Mouse (Mus musculus): Measurements from ENCODE around the gene Lsm14a. TPM values are rescaled to one million over a fixed set of nuclear protein-coding genes. Genes with fewer than 3 reads are reported as not detected.
"Not testable (repeated sequence)": the region's sequence is repeated elsewhere in the genome, so short reads cannot be mapped to it uniquely, and the experiment has no call there.

Lsm14a gene
- polyA plus RNA-seq, 1 experiment, result 55.9 TPM

DNA sequence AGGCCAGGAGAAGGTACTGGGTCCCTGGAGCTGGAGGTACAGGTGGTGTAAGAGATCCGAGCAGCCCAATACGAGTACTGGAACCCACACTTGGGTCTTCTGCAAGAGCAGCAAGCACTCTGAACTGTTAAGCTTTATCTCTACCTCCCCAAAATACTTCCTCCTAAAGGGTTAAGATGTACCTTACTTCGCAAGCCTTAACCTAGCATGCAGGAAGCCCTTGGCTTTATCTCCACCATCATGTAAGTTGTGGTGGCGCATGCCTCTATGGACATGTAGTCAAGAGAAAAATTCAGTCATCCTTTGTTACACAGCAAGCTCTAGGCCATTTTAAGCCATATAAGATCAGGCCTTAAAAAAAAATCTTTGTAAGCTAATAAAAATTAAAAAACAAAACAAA lies 46.6 kb downstream of the Lsm14a start:
- Histone ChIP-seq H3K27ac (ENCODE audit: insufficient read depth, low read length) (no peak overlapping the region), H3K4me3 (ENCODE audit: insufficient read depth, low read length) (no peak overlapping the region), H3K4me1 (ENCODE audit: control insufficient read depth, insufficient read depth, low read length) (no peaks in the 10 kb centered on the region; the same call in 1 of the 2 replicates)
- TF ChIP-seq CTCF (IDR thresholded peaks at IDR 0.05; ENCODE audit: extremely low read depth, insufficient read depth, low read length) (no peak), POLR2A (IDR thresholded peaks at IDR 0.05; ENCODE audit: extremely low read depth, insufficient read depth, low read length) (no peak)

DNA sequence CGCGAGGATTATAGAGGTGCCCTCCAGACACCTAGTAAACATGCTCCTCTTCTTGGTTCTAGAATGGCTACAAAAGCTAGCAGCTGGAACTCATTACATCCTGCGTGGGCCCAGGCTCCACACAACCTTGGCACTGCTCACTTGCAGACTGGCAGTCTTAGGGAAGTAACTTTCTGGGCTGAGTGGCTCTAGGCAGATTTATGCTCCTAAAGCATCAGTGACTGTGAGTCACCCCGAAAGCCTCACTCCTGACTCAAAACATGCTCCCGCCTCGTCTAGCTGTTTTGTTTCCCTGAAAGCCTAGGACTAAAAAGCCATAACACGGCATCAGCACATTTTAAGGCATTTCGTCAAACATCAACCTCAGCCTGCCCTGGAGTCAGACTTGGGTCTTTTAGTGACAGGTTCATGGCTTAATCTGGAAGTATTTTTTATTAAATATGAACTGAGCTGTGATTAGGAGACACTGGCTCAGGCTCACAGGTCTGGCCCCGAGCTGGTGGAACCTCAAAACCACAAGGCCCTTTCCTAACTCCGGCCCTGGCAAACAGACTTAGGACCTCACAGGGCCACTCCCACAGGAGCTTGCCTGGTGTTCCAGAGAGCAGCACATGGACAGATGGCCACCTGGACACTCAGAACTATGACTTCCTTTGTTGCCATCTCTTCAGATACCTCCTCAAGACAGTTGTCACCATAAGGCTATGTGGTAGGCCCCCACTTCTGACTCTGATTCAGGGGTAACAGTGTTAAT lies 50.9 kb downstream of the Lsm14a start:
- Histone ChIP-seq H3K27ac (ENCODE audit: insufficient read depth, low read length) (no peak overlapping the region), H3K4me1 (ENCODE audit: control insufficient read depth, insufficient read depth, low read length) (no peaks in the 10 kb centered on the region), H3K4me3 (ENCODE audit: insufficient read depth, low read length) (no peak overlapping the region)
- TF ChIP-seq POLR2A (IDR thresholded peaks at IDR 0.05; ENCODE audit: extremely low read depth, insufficient read depth, low read length), result no peak
- TF ChIP-seq CTCF (IDR thresholded peaks at IDR 0.05; ENCODE audit: extremely low read depth, insufficient read depth, low read length), result no peak

DNA sequence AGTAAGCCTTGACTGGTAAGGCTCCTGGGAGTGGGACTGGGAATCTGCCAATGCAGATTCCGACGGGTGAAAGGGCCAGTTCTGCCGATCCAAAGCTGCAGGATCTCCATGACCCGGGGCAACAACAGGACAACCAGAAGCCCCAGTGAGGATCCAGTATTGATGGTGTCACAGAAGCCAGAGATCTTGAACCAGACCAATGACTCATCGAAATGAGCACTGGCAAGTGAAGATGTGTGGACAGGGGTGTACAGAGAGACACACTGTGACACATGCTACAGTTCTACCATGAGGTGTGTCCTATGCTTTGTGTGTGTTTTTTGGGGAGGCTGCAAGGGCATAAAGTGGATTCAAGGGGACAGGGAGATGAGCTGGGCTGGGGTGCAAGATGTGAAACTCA lies 52.3 kb downstream of the Lsm14a start:
- TF ChIP-seq POLR2A (IDR thresholded peaks at IDR 0.05; ENCODE audit: extremely low read depth, insufficient read depth, low read length) (no peak), CTCF (IDR thresholded peaks at IDR 0.05; ENCODE audit: extremely low read depth, insufficient read depth, low read length) (no peak)
- H3K27ac ChIP-seq (ENCODE audit: insufficient read depth, low read length), result no peak overlapping the region
- H3K4me1 ChIP-seq (ENCODE audit: control insufficient read depth, insufficient read depth, low read length), result no peaks in the 10 kb centered on the region
- H3K4me3 ChIP-seq (ENCODE audit: insufficient read depth, low read length), result no peak overlapping the region

DNA sequence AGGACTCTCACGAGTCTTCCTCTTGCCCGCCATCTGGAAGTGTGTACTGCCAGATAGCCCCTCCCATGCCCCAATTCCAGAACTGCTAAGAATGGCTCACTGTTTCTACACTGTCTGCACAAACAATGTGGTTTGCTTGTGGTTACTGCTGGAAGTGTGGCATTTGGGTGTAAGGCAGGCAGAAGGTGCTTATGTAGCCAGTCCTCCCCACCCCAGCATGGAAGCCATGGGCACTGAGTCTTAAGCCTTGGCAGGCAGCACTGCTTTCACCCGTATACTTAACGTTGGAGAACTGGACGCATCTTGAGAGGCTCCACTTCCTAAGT lies 54.0 kb downstream of the Lsm14a start:
- Histone ChIP-seq H3K27ac (ENCODE audit: insufficient read depth, low read length) (no peak overlapping the region), H3K4me1 (ENCODE audit: control insufficient read depth, insufficient read depth, low read length) (no peaks in the 10 kb centered on the region), H3K4me3 (ENCODE audit: insufficient read depth, low read length) (no peak overlapping the region)
- TF ChIP-seq CTCF (IDR thresholded peaks at IDR 0.05; ENCODE audit: extremely low read depth, insufficient read depth, low read length) (no peak), POLR2A (IDR thresholded peaks at IDR 0.05; ENCODE audit: extremely low read depth, insufficient read depth, low read length) (no peak)

DNA sequence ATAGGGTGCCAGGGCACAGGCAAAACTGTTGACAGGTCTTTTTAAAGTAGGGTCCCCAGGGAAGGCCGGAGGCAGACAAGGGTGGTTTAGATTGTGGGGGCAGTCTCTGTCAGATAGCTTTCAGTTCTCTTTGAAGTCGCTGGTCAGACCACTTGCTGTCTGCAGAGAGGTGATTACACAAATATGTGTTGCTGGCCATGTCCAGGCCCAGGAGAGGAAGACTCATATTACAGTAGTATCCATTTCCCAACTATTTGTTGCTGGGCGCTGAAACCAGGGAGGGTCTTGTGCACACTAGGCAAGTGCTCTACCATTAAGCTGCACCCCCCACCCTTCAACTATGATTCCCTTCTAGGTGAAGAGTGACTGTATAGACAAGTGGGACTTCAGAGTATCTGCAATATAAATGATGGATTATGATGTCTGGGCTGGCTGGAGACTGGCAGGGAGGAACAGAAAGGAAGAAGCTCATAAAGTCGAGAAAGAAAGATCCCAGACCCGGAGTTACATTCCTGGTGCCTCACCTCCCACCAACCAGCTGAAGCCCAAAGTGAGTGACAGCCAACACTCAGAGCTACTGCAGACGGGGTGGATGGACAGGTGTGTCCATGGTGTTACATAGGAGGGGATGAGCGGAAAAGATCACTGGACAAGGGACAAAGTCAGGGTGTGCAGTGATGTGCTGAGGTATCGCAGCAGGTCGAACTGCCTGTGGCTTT lies 54.5 kb downstream of the Lsm14a start:
- Histone ChIP-seq H3K4me3 (ENCODE audit: insufficient read depth, low read length) (no peak overlapping the region), H3K4me1 (ENCODE audit: control insufficient read depth, insufficient read depth, low read length) (no peaks in the 10 kb centered on the region), H3K27ac (ENCODE audit: insufficient read depth, low read length) (no peak overlapping the region)
- TF ChIP-seq POLR2A (IDR thresholded peaks at IDR 0.05; ENCODE audit: extremely low read depth, insufficient read depth, low read length) (no peak), CTCF (IDR thresholded peaks at IDR 0.05; ENCODE audit: extremely low read depth, insufficient read depth, low read length) (no peak)

DNA sequence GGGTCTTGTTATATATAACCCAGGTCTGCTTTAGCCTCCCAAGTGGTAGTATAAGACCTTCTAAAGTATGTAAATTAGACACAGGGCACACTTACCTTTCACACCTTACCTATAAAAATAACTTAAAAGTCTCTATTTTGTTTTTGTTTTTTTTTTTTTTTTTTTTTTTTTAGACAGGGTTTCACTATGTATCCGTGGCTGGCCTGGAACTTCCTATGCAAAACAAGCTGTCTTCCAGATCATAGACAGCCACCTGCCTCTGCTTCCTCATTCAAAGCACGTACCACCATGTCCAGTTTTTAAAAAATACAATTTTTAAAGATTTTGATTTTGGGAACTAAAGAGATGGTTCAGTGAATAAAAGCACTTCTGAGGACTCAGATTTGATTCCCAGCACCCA lies 55.8 kb downstream of the Lsm14a start:
- no peak overlapping the region for H3K4me3 ChIP-seq (ENCODE audit: insufficient read depth, low read length)
- no peak overlapping the region for H3K27ac ChIP-seq (ENCODE audit: insufficient read depth, low read length)
- H3K4me1 ChIP-seq (ENCODE audit: control insufficient read depth, insufficient read depth, low read length), result no peaks in the 10 kb centered on the region
- TF ChIP-seq POLR2A (IDR thresholded peaks at IDR 0.05; ENCODE audit: extremely low read depth, insufficient read depth, low read length) (no peak), CTCF (IDR thresholded peaks at IDR 0.05; ENCODE audit: extremely low read depth, insufficient read depth, low read length) (no peak)

DNA sequence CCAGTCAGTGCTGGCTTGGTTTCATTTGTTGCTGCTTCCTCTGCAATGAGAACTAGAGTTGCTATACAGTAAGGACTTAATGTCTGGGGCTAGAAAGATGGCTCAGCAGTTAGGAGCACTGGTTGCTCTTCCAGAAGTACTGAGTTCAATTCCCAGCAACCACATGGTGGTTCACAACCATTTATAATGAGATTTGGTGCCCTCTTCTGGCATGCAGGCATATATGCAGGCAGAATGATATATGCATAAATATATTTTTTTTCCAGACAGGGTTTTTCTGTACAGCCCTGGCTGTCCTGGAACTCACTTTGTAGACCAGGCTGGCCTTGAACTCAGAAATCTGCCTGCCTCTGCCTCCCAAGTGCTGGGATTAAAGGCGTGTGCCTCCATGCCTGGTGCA lies 56.6 kb downstream of the Lsm14a start:
- H3K4me3 ChIP-seq (ENCODE audit: insufficient read depth, low read length); H3K27ac ChIP-seq (ENCODE audit: insufficient read depth, low read length); H3K4me1 ChIP-seq (ENCODE audit: control insufficient read depth, insufficient read depth, low read length): not testable (repeated sequence)

DNA sequence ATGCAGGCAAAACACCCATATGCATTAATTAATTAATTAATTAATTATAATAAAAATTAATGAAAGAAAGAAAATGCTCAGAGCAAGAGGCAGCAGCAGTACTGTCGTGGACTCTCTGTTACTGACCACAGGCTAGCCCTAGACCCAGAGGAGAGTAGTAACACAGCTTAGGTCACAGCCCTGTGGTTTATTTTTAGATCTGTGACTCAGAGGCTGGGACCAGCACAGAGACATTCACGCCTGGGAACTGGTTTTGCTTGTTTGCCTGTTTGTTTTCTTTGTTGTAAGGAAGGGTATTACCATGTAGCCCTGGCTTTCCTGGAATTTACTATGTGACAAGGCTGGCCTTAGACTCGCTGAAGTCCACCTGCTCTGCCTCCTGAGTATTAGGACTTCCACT lies 65.6 kb downstream of the Lsm14a start:
- TF ChIP-seq CTCF (IDR thresholded peaks at IDR 0.05; ENCODE audit: extremely low read depth, insufficient read depth, low read length) (no peak), POLR2A (IDR thresholded peaks at IDR 0.05; ENCODE audit: extremely low read depth, insufficient read depth, low read length) (no peak)
- H3K27ac ChIP-seq (ENCODE audit: insufficient read depth, low read length), result 0 out of 2 replicates have a peak overlapping the region, but pooled peaks have one; percentile 8
- H3K4me3 ChIP-seq (ENCODE audit: insufficient read depth, low read length), result no peak overlapping the region
- H3K4me1 ChIP-seq (ENCODE audit: control insufficient read depth, insufficient read depth, low read length), result no peaks in the 10 kb centered on the region

DNA sequence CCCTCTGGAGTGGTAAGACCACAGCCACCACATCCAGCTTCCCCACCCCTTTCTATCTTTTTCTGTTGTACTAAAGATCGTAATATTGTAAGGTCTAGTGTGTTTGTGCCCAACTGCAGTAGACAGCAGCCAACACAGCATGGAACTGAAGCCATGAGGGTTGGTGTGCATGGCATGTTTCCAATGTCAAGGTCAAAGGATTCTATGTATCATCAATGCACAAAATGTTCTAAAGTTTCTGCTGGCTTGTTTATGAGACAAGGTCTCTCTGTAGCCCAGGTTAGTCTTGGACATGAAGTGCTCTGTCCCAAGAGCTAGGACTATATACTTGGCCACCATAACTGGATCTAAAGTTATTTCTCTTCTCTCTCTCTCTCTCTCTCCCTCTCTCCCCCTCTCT lies 68.3 kb downstream of the Lsm14a start:
- no peaks in the 10 kb centered on the region; the same call in 1 of the 2 replicates for H3K4me1 ChIP-seq (ENCODE audit: control insufficient read depth, insufficient read depth, low read length)
- no peak overlapping the region for H3K27ac ChIP-seq (ENCODE audit: insufficient read depth, low read length)
- no peak overlapping the region for H3K4me3 ChIP-seq (ENCODE audit: insufficient read depth, low read length)
- TF ChIP-seq CTCF (IDR thresholded peaks at IDR 0.05; ENCODE audit: extremely low read depth, insufficient read depth, low read length) (no peak), POLR2A (IDR thresholded peaks at IDR 0.05; ENCODE audit: extremely low read depth, insufficient read depth, low read length) (no peak)

DNA sequence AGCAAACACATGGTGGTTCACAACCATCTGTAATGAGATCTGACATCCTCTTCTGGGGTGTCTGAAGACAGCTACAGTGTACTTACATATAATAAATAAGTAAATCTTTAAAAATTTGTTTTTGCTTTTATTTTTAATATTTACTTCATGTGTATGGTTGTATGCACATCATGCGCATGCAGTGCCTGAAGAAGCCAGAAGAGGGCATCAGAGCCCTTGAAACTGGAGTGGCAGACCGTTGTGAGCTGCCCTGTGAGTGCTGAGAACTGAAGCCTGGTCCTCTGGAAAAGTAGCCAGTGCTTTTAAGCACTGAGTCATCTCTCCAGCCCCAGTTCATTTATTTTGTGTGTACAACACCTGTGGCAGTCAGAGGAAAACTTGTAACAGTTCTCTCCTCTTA lies 69.1 kb downstream of the Lsm14a start:
- Histone ChIP-seq H3K27ac (ENCODE audit: insufficient read depth, low read length) (no peak overlapping the region), H3K4me3 (ENCODE audit: insufficient read depth, low read length) (no peak overlapping the region), H3K4me1 (ENCODE audit: control insufficient read depth, insufficient read depth, low read length) (no peaks in the 10 kb centered on the region; the same call in 1 of the 2 replicates)
- TF ChIP-seq CTCF (IDR thresholded peaks at IDR 0.05; ENCODE audit: extremely low read depth, insufficient read depth, low read length) (no peak), POLR2A (IDR thresholded peaks at IDR 0.05; ENCODE audit: extremely low read depth, insufficient read depth, low read length) (no peak)
